Mouse (Mus musculus): ENCODE results near the gene Tmod2. TPM values are rescaled to one million over a fixed set of nuclear protein-coding genes. Genes with fewer than 3 reads are reported as not detected.

The Tmod2 gene
- polyA plus RNA-seq, 1 experiment from 2014 or later: 248 TPM

DNA sequence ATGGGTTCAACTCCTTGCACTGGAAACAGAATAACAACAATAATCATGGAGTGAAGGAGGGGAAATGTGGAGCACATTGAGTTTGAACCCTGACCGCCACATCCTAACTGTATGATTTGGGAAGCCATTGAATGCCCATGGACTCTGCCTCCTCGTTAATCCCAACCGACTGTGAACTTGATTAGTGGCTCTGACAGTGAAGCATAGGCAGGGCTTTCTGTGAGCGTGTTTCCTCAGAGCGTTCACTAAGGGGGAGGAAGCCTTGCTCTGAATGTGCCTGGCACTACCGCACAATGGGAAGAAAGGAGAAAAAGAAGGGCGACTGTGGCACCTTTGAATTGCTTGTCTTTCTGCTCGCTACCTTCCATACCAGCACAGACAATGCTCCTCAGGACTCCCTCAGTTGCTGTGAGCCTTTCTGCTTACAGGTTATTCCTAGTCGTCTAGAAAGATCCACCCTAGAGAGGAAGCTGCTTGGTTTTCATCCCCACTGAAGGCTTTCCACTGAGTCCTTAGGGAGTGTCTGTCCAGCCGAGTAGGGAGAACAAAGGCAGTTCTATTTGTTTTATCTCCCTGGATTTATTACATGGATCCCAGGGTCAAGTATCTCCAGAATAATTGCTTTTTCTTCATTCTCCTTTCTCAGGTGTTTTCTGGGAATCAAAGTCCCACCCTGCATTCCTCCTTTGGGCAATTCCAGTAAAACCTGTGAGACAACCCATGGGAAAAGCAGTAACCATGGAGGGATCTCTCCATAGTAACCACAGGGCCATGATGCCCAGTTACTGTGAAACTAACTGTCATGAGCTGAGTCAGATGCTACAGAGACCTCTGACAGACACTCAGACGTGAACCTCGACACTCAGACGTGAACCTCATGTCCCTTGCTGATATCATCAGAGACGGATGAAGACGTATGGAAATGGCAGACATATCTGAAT lies 21.0 kb downstream of the Tmod2 start:
- Histone ChIP-seq H3K27ac (no peak overlapping the region), H3K4me2 (replicated peaks) (no peak overlapping the region), H3K9me3 (ENCODE audit: control insufficient read depth, low read length) (no peaks in the 10 kb centered on the region), H3K4me3 (replicated peaks; ENCODE audit: low read length) (no peak overlapping the region), H3K4me1 (replicated peaks; ENCODE audit: control insufficient read depth, insufficient read depth, low read length) (no peaks in the 10 kb centered on the region), H3K36me3 (replicated peaks; ENCODE audit: control insufficient read depth, insufficient read depth) (peaks cover 97% of the 10 kb centered on the region), H3K9ac (no peak overlapping the region), H3K27me3 (ENCODE audit: control insufficient read depth, insufficient read depth, low read length) (no peaks in the 10 kb centered on the region)
- ATAC-seq (ENCODE audit: low FRiP score) (no peak), DNase-seq (ENCODE audit: low spot score) (no peak)
- WGBS: 79% methylated on average over 15 of the region's 15 CpGs

GRCm38 (mm10) chr9:75581694-75582350 lies 29.3 kb downstream of the Tmod2 start:
- ATAC-seq (ENCODE audit: low FRiP score): no peak
- Histone ChIP-seq H3K4me1 (replicated peaks; ENCODE audit: control insufficient read depth, insufficient read depth, low read length) (no peaks in the 10 kb centered on the region), H3K27ac (no peak overlapping the region), H3K9ac (no peak overlapping the region), H3K4me2 (replicated peaks) (no peak overlapping the region), H3K36me3 (replicated peaks; ENCODE audit: control insufficient read depth, insufficient read depth) (peaks cover 98% of the 10 kb centered on the region), H3K4me3 (replicated peaks; ENCODE audit: low read length) (no peak overlapping the region), H3K27me3 (ENCODE audit: control insufficient read depth, insufficient read depth, low read length) (no peaks in the 10 kb centered on the region), H3K9me3 (ENCODE audit: control insufficient read depth, low read length) (no peaks in the 10 kb centered on the region)
- peak; percentile 49 for DNase-seq (ENCODE audit: low spot score)
- 53% methylated on average over 7 of the region's 7 CpGs for WGBS

GRCm38 (mm10) chr9:75579321-75579720 lies 31.8 kb downstream of the Tmod2 start:
- WGBS: 91% methylated on average over 6 of the region's 6 CpGs
- Histone ChIP-seq H3K27me3 (ENCODE audit: control insufficient read depth, insufficient read depth, low read length) (no peaks in the 10 kb centered on the region), H3K9ac (no peak overlapping the region), H3K4me2 (replicated peaks) (no peak overlapping the region), H3K27ac (no peak overlapping the region), H3K9me3 (ENCODE audit: control insufficient read depth, low read length) (no peaks in the 10 kb centered on the region), H3K36me3 (replicated peaks; ENCODE audit: control insufficient read depth, insufficient read depth) (peaks cover 98% of the 10 kb centered on the region), H3K4me3 (replicated peaks; ENCODE audit: low read length) (no peak overlapping the region), H3K4me1 (replicated peaks; ENCODE audit: control insufficient read depth, insufficient read depth, low read length) (no peaks in the 10 kb centered on the region)
- DNase-seq (ENCODE audit: low spot score) (no peak), ATAC-seq (ENCODE audit: low FRiP score) (no peak)

DNA sequence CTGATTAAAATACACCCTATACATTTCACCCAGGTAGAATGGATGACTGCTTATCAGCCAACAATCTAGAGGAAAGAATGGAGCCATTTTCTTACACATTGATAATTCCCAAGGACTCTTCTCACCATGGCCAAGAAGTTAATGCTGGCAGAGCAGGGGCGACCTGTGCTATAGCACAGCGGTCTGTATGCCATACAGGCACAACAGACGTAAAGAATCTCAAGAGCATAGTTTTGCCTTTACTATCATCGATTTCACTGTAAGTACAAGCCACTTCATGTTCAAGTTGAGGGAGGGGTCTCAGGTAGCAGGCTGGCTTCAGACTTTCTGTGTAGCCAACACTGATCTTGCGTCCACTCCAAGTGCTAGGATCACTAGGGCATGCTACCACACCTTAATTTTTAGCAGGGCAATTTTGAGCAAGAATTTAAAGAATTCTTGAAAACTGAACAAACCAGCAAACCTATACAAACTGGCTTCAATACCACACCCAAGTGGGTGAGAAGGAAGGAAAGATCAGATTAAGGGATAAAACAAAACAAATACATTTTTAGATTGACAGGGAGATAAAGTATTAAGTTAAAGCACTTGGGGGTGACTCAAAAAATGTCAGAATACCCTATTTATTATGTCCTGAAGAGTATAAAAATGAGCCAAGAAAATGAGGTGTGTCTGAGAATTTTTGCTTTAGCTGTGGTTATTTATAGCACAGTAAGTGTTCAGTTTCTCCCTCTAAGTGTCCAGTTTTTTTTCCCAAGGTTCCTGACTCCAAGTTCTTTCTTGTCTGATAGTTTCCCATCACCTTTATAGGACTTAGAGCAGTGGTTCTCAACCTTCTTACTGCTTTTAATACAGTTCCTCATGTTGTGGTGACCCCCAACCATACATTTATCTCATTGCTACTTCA lies 39.8 kb downstream of the Tmod2 start:
- H3K9ac ChIP-seq: no peak overlapping the region
- H3K4me1 ChIP-seq (replicated peaks; ENCODE audit: control insufficient read depth, insufficient read depth, low read length): no peaks in the 10 kb centered on the region
- no peaks in the 10 kb centered on the region for H3K27me3 ChIP-seq (ENCODE audit: control insufficient read depth, insufficient read depth, low read length)
- no peak overlapping the region for H3K27ac ChIP-seq
- peaks cover 66% of the 10 kb centered on the region for H3K36me3 ChIP-seq (replicated peaks; ENCODE audit: control insufficient read depth, insufficient read depth)
- H3K4me3 ChIP-seq (replicated peaks; ENCODE audit: low read length): no peak overlapping the region
- no peaks in the 10 kb centered on the region for H3K9me3 ChIP-seq (ENCODE audit: control insufficient read depth, low read length)
- no peak for DNase-seq (ENCODE audit: low spot score)
- no peak overlapping the region for H3K4me2 ChIP-seq (replicated peaks)
- no peak for ATAC-seq (ENCODE audit: low FRiP score)
- WGBS: 97% methylated on average over 5 of the region's 5 CpGs

GRCm38 (mm10) chr9:75568399-75568798 lies 42.7 kb downstream of the Tmod2 start:
- Histone ChIP-seq H3K27ac (no peak overlapping the region), H3K9ac (no peak overlapping the region), H3K36me3 (replicated peaks; ENCODE audit: control insufficient read depth, insufficient read depth) (peaks cover 37% of the 10 kb centered on the region), H3K4me1 (replicated peaks; ENCODE audit: control insufficient read depth, insufficient read depth, low read length) (no peaks in the 10 kb centered on the region), H3K4me2 (replicated peaks) (no peak overlapping the region), H3K27me3 (ENCODE audit: control insufficient read depth, insufficient read depth, low read length) (no peaks in the 10 kb centered on the region), H3K9me3 (ENCODE audit: control insufficient read depth, low read length) (no peaks in the 10 kb centered on the region), H3K4me3 (replicated peaks; ENCODE audit: low read length) (no peak overlapping the region)
- 96% methylated on average over 6 of the region's 6 CpGs for WGBS
- DNase-seq (ENCODE audit: low spot score): no peak
- no peak for ATAC-seq (ENCODE audit: low FRiP score)

DNA sequence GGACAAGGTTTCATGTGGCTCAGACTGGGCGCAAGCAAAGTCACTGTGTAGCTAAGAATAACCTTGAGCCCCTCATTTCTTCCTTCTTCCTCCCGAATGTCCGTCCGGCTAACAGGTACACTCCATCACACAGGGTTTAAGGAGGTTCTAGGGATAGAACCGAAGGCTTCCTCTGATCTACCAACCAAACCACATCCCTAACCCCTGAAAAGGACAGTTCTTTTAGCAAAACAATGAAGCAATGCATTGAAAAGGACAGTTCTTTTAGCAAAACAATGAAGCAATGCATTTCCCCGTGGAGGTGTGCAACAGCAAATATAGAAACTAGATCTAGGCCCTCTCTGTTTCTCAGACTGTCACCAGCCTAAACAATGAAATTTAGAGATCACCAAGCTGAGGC lies 46.2 kb downstream of the Tmod2 start:
- Histone ChIP-seq H3K4me1 (replicated peaks; ENCODE audit: control insufficient read depth, insufficient read depth, low read length) (peaks cover 6% of the 10 kb centered on the region), H3K4me3 (replicated peaks; ENCODE audit: low read length) (no peak overlapping the region), H3K36me3 (replicated peaks; ENCODE audit: control insufficient read depth, insufficient read depth) (peaks cover 12% of the 10 kb centered on the region), H3K9me3 (ENCODE audit: control insufficient read depth, low read length) (no peaks in the 10 kb centered on the region), H3K27ac (no peak overlapping the region), H3K27me3 (ENCODE audit: control insufficient read depth, insufficient read depth, low read length) (no peaks in the 10 kb centered on the region), H3K9ac (no peak overlapping the region), H3K4me2 (replicated peaks) (no peak overlapping the region)
- no peak for DNase-seq (ENCODE audit: low spot score)
- WGBS: 85% methylated on average over 6 of the region's 6 CpGs
- no peak for ATAC-seq (ENCODE audit: low FRiP score)

DNA sequence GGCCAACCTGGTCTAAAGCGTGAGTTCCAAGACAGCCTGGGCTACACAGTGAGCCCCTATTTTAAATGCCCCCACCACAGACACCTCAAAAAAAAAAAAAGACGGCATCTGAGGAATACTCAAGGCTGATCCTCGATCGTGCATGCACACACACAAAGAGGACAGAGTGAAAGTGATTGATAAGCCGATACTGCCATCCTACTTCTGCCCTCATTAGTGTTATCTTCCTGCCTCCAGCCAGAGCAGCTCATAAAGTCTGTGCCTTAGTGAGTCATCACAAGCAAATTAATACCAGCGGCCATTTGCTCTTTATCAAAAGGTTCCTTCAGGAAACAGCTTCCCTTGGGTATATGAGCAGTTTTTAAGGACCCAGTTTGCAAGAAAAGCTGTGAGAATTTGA lies 47.5 kb downstream of the Tmod2 start:
- ATAC-seq (ENCODE audit: low FRiP score): no peak
- Histone ChIP-seq H3K27me3 (ENCODE audit: control insufficient read depth, insufficient read depth, low read length) (no peaks in the 10 kb centered on the region), H3K4me2 (replicated peaks) (no peak overlapping the region), H3K4me3 (replicated peaks; ENCODE audit: low read length) (no peak overlapping the region), H3K36me3 (replicated peaks; ENCODE audit: control insufficient read depth, insufficient read depth) (peaks cover 3% of the 10 kb centered on the region; the same call in 1 of the 2 replicates), H3K9me3 (ENCODE audit: control insufficient read depth, low read length) (no peaks in the 10 kb centered on the region), H3K9ac (no peak overlapping the region), H3K27ac (no peak overlapping the region), H3K4me1 (replicated peaks; ENCODE audit: control insufficient read depth, insufficient read depth, low read length) (peaks cover 9% of the 10 kb centered on the region)
- WGBS: 65% methylated on average over 6 of the region's 6 CpGs
- no peak for DNase-seq (ENCODE audit: low spot score)

- no peak overlapping the region for H3K9ac ChIP-seq
- H3K9me3 ChIP-seq (ENCODE audit: control insufficient read depth, low read length): no peaks in the 10 kb centered on the region
- H3K4me3 ChIP-seq (replicated peaks; ENCODE audit: low read length): no peak overlapping the region
- ATAC-seq (ENCODE audit: low FRiP score) (no peak), DNase-seq (ENCODE audit: low spot score) (no peak)
- no peak overlapping the region for H3K4me2 ChIP-seq (replicated peaks)
- WGBS: 31% methylated on average over 2 of the region's 2 CpGs
- H3K27me3 ChIP-seq (ENCODE audit: control insufficient read depth, insufficient read depth, low read length): no peaks in the 10 kb centered on the region
- no peak overlapping the region for H3K27ac ChIP-seq
- H3K4me1 ChIP-seq (replicated peaks; ENCODE audit: control insufficient read depth, insufficient read depth, low read length): peaks cover 14% of the 10 kb centered on the region
- H3K36me3 ChIP-seq (replicated peaks; ENCODE audit: control insufficient read depth, insufficient read depth): no peaks in the 10 kb centered on the region
Observed at GRCm38 (mm10) chr9:75563176-75563575, 47.9 kb downstream of the Tmod2 start.

Measured in hindbrain, embryonic 14.5 days (tissue).